Mouse (Mus musculus) lung, adult 2 months (tissue): ENCODE data around the gene A930018P22Rik.

Experiments
- CTCF ChIP-seq: fragments of 200-500 bp; IDR thresholded peaks from 2 replicates; pipeline ENCODE4 v1.5.1; 2011; ENCODE audit warnings: mild to moderate bottlenecking, low read length, control low read depth; ENCODE audit not compliant: insufficient read depth
- POLR2A ChIP-seq: fragments of 200-500 bp; IDR thresholded peaks from 2 replicates; pipeline ENCODE4 v1.6.1; 2011; ENCODE audit warnings: low read depth, mild to moderate bottlenecking, control low read depth, low read length, borderline replicate concordance; ENCODE audit errors: extremely low read depth

- TF ChIP-seq CTCF (no peak), POLR2A (no peak)
These were observed 10.7 kb downstream of the A930018P22Rik start for GRCm38 (mm10) chr2:104133042-104133810.
